25 mouse cellular contexts compared by ENCODE assay signal in genomic region chr7:57393551-57393950, GRCm38 (mm10). TPM values are rescaled to one million over a fixed set of nuclear protein-coding genes. Genes with fewer than 3 reads are reported as not detected.
DNase-seq lines count a peak whose midpoint lies in the region.
"Had no signal": no experiment of that assay in that cellular context is flagged by ENCODE, and none has a peak within 500 bp of the region (broad histone marks: within the 10 kb centered on the region; RNA-seq: fewer than 3 reads in every experiment).

No protein-coding gene starts in this region.

- DNase-seq in adrenal gland, adult (ENCODE audit: inconsistent age in 2 of 2, low spot score in 1 of 2), result peak; percentile 52 to 60
- DNase-seq in adrenal gland, adult 18-20 months (ENCODE audit: low spot score in 2 of 2), result no peak
- DNase-seq in adrenal gland, adult 8-10 months, result peak; percentile 5
- no peak for DNase-seq in adrenal gland, postnatal 14 days
- DNase-seq in heart, adult 18-20 months, result peak; percentile 13 to 37
- DNase-seq in heart, embryonic 10.5 days (ENCODE audit: low spot score), result no peak
- DNase-seq in adrenal gland, postnatal 36 days, result peak; percentile 7 to 21
- DNase-seq: B cell, adult 2 months; cerebellum, adult 11 months; cerebellum, adult 18-20 months; cerebellum, adult 8-10 months; cerebellum, adult 9-11 months; cerebellum, postnatal 14 days; cerebellum, postnatal 36 days; embryo, embryonic 11 days had no signal

- H3K36me3 ChIP-seq in heart, embryonic 10.5 days, result no peaks in the 10 kb centered on the region
- H3K36me3 ChIP-seq: embryonic facial prominence, embryonic 13.5 days; embryonic facial prominence, embryonic 15.5 days; forebrain, embryonic 10.5 days; forebrain, embryonic 12.5 days; G1E had no signal

- peaks cover 11% of the 10 kb centered on the region; the same call in 1 of the 2 replicates for H3K27me3 ChIP-seq in heart, embryonic 10.5 days (ENCODE audit: insufficient read depth, poor library complexity, severe bottlenecking)
- H3K27me3 ChIP-seq: CH12.LX, Patski had no signal

- H3K4me3 ChIP-seq in heart, embryonic 10.5 days, result no peak overlapping the region
- H3K4me3 ChIP-seq: embryonic facial prominence, embryonic 13.5 days; embryonic facial prominence, embryonic 15.5 days; erythroblast, embryonic 14.5 days; forebrain, embryonic 10.5 days; forebrain, embryonic 12.5 days had no signal

- H3K9me3 ChIP-seq in heart, embryonic 10.5 days, result no peaks in the 10 kb centered on the region
- H3K9me3 ChIP-seq: embryonic facial prominence, embryonic 13.5 days; embryonic facial prominence, embryonic 15.5 days; forebrain, embryonic 10.5 days; forebrain, embryonic 12.5 days had no signal

- H3K27ac ChIP-seq in heart, embryonic 10.5 days, result no peak overlapping the region
- H3K27ac ChIP-seq: embryonic facial prominence, embryonic 13.5 days; embryonic facial prominence, embryonic 15.5 days; forebrain, embryonic 10.5 days; forebrain, embryonic 12.5 days had no signal

- 75% methylated on average over 4 of the region's 4 CpGs for WGBS in heart, embryonic 10.5 days

- no peaks in the 10 kb centered on the region for H3K4me1 ChIP-seq in heart, embryonic 10.5 days
- H3K4me1 ChIP-seq: embryonic facial prominence, embryonic 13.5 days; embryonic facial prominence, embryonic 15.5 days; forebrain, embryonic 10.5 days had no signal

RNA-seq across cellular contexts. Expression of gene Gabrg3, which starts 6.6 kb away (rescaled TPM):
- total RNA-seq in adrenal gland, adult 18-20 months (2021), result 1 to 10 TPM; 1.2 to 9.1 TPM
- total RNA-seq in adrenal gland, adult 8-10 months (2022), result 10 to 100 TPM in 2 of 4 experiments, 1 to 10 TPM in 2; 2.6 to 11.3 (median 6.9) TPM
- 1.8 and 2.2 TPM in 2 replicates for total RNA-seq in adrenal gland, postnatal 14 days (2021)
- total RNA-seq in heart, adult 18-20 months (2021), result under 1 TPM; 0.03 to 0.05 TPM
- polyA plus RNA-seq in heart, embryonic 10.5 days (2016; fragmentation: Nextera tagmentation; extraction: Ambion mirVana), result 0.21 and 0.30 TPM in 2 replicates
- total RNA-seq in adrenal gland, postnatal 36 days (2021), result 1 to 10 TPM; 2.1 to 3.6 TPM
- total RNA-seq: CH12.LX; common myeloid progenitor, adult 5-6 weeks had no signal
- polyA plus RNA-seq: CD4-positive, CD25-positive, alpha-beta regulatory T cell, adult 4 months; erythroblast, embryonic 14.5 days; G1E; Patski had no signal

RNA-seq across cellular contexts. Expression of gene Gabrb3, which starts 25.9 kb away (rescaled TPM):
- 1 to 10 TPM; 5.8 to 9.6 TPM for total RNA-seq in adrenal gland, adult 18-20 months (2021)
- total RNA-seq in adrenal gland, adult 8-10 months (2022), result 10 to 100 TPM; 10.9 to 19.9 (median 14.1) TPM
- 7.6 and 10.5 TPM in 2 replicates for total RNA-seq in adrenal gland, postnatal 14 days (2021)
- total RNA-seq in heart, adult 18-20 months (2021), result under 1 TPM; 0.40 to 0.41 TPM
- polyA plus RNA-seq in heart, embryonic 10.5 days (2016; fragmentation: Nextera tagmentation; extraction: Ambion mirVana), result 0.46 and 0.89 TPM in 2 replicates
- 1 to 10 TPM; 7.8 to 9.5 TPM for total RNA-seq in adrenal gland, postnatal 36 days (2021)
- total RNA-seq: CH12.LX; common myeloid progenitor, adult 5-6 weeks had no signal
- polyA plus RNA-seq: CD4-positive, CD25-positive, alpha-beta regulatory T cell, adult 4 months; erythroblast, embryonic 14.5 days; G1E had no signal

Comparison
In these comparisons a context has a peak if more than half of its experiments do, and no peak if none do; other contexts are left out.
1. DNase-seq: peak in adrenal gland, adult (2 of 2), adrenal gland, adult 8-10 months (single experiment), heart, adult 18-20 months (2 of 2) and adrenal gland, postnatal 36 days (2 of 2); none in adrenal gland, adult 18-20 months (0 of 2), adrenal gland, postnatal 14 days (single experiment) and heart, embryonic 10.5 days (single experiment).